Mouse (Mus musculus): ENCODE results near the gene Med12l. TPM values are rescaled to one million over a fixed set of nuclear protein-coding genes. Genes with fewer than 3 reads are reported as not detected.
"Not testable (repeated sequence)": the region's sequence is repeated elsewhere in the genome, so short reads cannot be mapped to it uniquely, and the experiment has no call there.

Gene Med12l
- total and polyA plus RNA-seq, 3 experiments, result 2.5 to 8.2 (median 6.9) TPM

DNA sequence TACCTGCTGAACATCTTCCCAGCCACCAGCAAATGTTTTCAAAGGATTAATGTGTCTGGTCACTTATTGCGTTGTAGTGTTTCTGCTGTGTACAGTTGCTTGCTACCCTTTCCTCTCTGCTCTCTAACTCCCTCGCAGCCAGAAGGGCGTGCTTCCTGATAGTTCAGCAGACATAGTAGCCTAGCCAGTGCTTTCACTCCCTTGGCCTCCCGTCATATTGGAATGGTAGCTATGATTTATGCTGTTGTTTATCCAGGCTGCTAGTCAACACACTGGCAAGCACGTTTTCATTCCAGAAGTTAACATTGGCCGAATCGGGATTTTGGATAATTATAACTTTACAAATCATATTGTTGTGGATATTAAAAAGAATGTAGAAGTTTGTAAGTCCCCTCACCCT, 54.5 kb downstream of the Med12l start:
- H3K4me3 ChIP-seq, result no peak overlapping the region
- no peak for TF ChIP-seq EP300 (IDR thresholded peaks at IDR 0.05; ENCODE audit: insufficient read depth, low read depth, low read length)
- TF ChIP-seq POLR2A (IDR thresholded peaks at IDR 0.05; ENCODE audit: insufficient read depth, low read depth, low read length), result no peak
- TF ChIP-seq CTCF (IDR thresholded peaks at IDR 0.05), result no peak
- intact Hi-C loops (cut with DNase I), result no loop called here
- 67% methylated on average over 7 of the region's 7 CpGs for WGBS
- no peaks in the 10 kb centered on the region for H3K79me2 ChIP-seq (replicated peaks; ENCODE audit: control insufficient read depth, insufficient read depth, low read length)
- no peak for DNase-seq
- no peaks in the 10 kb centered on the region for H3K27me3 ChIP-seq (ENCODE audit: control insufficient read depth, insufficient read depth, low read length)
- H3K36me3 ChIP-seq (ENCODE audit: control insufficient read depth, insufficient read depth, low read length), result no peaks in the 10 kb centered on the region
- H3K4me1 ChIP-seq (ENCODE audit: control insufficient read depth, insufficient read depth, low read length), result no peaks in the 10 kb centered on the region; the same call in 1 of the 2 replicates
- H3K9ac ChIP-seq (ENCODE audit: low read depth, low read length), result no peak overlapping the region
- H3K27ac ChIP-seq, result no peak overlapping the region

DNA sequence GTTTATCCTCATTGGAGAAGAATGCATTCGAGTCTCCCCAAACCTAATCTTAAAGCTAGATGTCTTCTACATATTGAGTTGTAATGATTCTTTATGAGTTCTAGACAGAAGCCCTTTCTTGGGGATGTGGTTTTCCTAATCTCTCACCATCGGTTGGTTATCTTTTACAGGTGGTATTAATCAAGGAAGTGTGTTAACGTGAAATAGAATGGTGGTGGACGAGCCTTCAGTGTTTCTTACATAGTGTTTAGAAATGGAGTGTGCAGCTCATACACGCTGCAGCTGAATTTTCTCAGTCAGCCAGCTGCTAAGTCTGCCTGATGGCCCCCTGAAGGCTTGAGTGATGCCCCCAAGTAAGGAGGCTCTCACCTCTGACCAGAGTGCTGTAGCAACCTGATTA, 56.5 kb downstream of the Med12l start:
- H3K79me2 ChIP-seq (replicated peaks; ENCODE audit: control insufficient read depth, insufficient read depth, low read length), result no peaks in the 10 kb centered on the region
- H3K36me3 ChIP-seq (ENCODE audit: control insufficient read depth, insufficient read depth, low read length), result no peaks in the 10 kb centered on the region
- no peak overlapping the region for H3K4me3 ChIP-seq
- WGBS, result 74% methylated on average over 5 of the region's 5 CpGs
- H3K4me1 ChIP-seq (ENCODE audit: control insufficient read depth, insufficient read depth, low read length), result peaks cover 1% of the 10 kb centered on the region
- intact Hi-C loops (cut with DNase I), result no loop called here
- no peak for DNase-seq
- TF ChIP-seq EP300 (IDR thresholded peaks at IDR 0.05; ENCODE audit: insufficient read depth, low read depth, low read length), result no peak
- no peak overlapping the region for H3K9ac ChIP-seq (ENCODE audit: low read depth, low read length)
- no peak overlapping the region for H3K27ac ChIP-seq
- H3K27me3 ChIP-seq (ENCODE audit: control insufficient read depth, insufficient read depth, low read length), result no peaks in the 10 kb centered on the region

DNA sequence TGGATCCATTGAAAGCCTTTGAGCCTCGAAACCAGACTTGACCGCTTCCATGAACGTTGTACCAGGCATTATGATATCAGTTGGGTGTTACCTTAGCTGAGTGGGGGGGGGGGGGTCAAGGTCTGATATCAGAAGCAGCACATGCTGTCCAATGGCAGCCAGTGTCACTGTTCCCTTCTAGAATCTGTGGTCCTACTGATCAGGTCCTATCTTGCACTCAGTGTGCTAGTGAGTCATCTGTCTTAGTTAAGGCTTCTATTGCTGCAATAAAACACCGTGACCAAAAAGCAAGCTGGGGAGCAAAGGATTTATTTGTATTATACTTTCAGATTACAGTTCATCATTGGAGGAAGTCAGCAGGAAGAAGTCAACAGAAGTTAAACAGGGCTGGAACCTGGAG, 57.8 kb downstream of the Med12l start:
- 83% methylated on average over 4 of the region's 4 CpGs for WGBS
- TF ChIP-seq POLR2A (IDR thresholded peaks at IDR 0.05; ENCODE audit: insufficient read depth, low read depth, low read length) (no peak), CTCF (IDR thresholded peaks at IDR 0.05) (no peak), EP300 (IDR thresholded peaks at IDR 0.05; ENCODE audit: insufficient read depth, low read depth, low read length) (no peak)
- Histone ChIP-seq H3K79me2 (replicated peaks; ENCODE audit: control insufficient read depth, insufficient read depth, low read length) (no peaks in the 10 kb centered on the region), H3K36me3 (ENCODE audit: control insufficient read depth, insufficient read depth, low read length) (no peaks in the 10 kb centered on the region), H3K9ac (ENCODE audit: low read depth, low read length) (no peak overlapping the region), H3K4me3 (no peak overlapping the region), H3K27me3 (ENCODE audit: control insufficient read depth, insufficient read depth, low read length) (no peaks in the 10 kb centered on the region), H3K4me1 (ENCODE audit: control insufficient read depth, insufficient read depth, low read length) (peaks cover 1% of the 10 kb centered on the region), H3K27ac (no peak overlapping the region)
- DNase-seq, result no peak
- intact Hi-C loops (cut with DNase I), result no loop called here

DNA sequence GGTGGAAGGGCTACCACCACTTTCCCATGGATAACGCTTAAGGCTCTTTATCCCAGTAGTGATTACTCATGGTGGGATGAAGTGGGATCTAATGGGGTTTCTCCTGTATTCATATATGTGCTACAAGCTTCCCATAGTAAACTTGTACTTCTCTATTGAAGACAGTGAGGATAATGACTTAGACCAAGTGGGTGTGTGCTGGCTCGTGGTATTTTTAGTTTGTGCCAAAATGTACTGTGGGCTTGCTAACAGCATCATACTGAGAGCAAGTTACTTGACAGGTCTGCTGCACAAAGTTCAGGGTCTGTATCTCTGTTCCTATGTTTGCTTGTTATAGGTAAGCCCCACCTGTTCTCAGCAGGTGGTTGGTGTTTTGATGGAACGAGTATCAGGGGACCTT, 60.3 kb downstream of the Med12l start:
- 78% methylated on average over 3 of the region's 3 CpGs for WGBS
- intact Hi-C loops (cut with DNase I), result no loop called here
- DNase-seq, result no peak

DNA sequence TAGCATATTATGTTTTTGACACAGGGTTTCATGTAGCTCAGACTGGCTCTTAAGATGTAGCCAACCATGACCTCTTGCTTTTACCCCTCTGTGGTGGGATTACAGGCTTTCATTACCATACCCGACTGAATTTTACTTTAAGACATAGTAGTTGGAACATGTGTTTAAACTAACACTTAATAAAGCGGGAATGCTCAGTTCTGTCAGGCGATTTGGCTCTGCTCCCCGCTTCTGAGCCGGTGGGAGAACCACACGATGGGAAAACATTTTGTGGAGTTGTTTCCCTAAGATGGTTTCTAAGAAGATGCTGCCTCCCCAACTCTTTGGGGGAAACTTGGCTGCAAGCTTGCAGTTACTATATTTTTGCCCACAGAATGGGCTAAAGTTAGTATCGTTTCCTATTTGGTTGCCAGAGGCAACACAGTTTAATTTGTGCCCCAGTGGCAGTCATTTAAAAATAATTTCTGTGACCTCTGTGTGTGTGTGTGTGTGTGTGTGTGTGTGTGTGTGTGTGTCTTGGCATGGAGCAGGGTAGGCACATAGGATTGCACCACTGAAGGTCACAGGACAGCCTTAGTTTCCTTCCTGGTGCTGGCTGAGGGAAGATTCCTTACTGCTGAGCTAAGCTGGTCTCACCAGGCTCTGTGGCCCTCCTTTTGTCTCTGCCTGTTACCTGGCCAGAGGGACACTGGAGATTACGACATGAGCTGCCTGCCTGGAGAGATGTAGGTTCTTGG, 61.1 kb downstream of the Med12l start:
- Histone ChIP-seq H3K27me3 (ENCODE audit: control insufficient read depth, insufficient read depth, low read length) (no peaks in the 10 kb centered on the region), H3K79me2 (replicated peaks; ENCODE audit: control insufficient read depth, insufficient read depth, low read length) (no peaks in the 10 kb centered on the region), H3K4me1 (ENCODE audit: control insufficient read depth, insufficient read depth, low read length) (peaks cover 1% of the 10 kb centered on the region; the same call in 1 of the 2 replicates), H3K36me3 (ENCODE audit: control insufficient read depth, insufficient read depth, low read length) (no peaks in the 10 kb centered on the region), H3K27ac (no peak overlapping the region), H3K9ac (ENCODE audit: low read depth, low read length) (no peak overlapping the region), H3K4me3 (no peak overlapping the region)
- DNase-seq, result peak in 1 of 2 experiments; percentile 7
- 47% methylated on average over 8 of the region's 8 CpGs for WGBS
- intact Hi-C loops (cut with DNase I), result no loop called here
- no peak for TF ChIP-seq POLR2A (IDR thresholded peaks at IDR 0.05; ENCODE audit: insufficient read depth, low read depth, low read length)
- TF ChIP-seq EP300 (IDR thresholded peaks at IDR 0.05; ENCODE audit: insufficient read depth, low read depth, low read length), result no peak
- no peak for TF ChIP-seq CTCF (IDR thresholded peaks at IDR 0.05)

More for the DNA sequence above, 60.3 kb downstream of the Med12l start:
- Histone ChIP-seq H3K79me2 (replicated peaks; ENCODE audit: control insufficient read depth, insufficient read depth, low read length) (no peaks in the 10 kb centered on the region), H3K9ac (ENCODE audit: low read depth, low read length) (no peak overlapping the region), H3K4me3 (no peak overlapping the region), H3K27me3 (ENCODE audit: control insufficient read depth, insufficient read depth, low read length) (no peaks in the 10 kb centered on the region), H3K36me3 (ENCODE audit: control insufficient read depth, insufficient read depth, low read length) (no peaks in the 10 kb centered on the region), H3K27ac (no peak overlapping the region), H3K4me1 (ENCODE audit: control insufficient read depth, insufficient read depth, low read length) (peaks cover 1% of the 10 kb centered on the region; the same call in 1 of the 2 replicates)
- TF ChIP-seq EP300 (IDR thresholded peaks at IDR 0.05; ENCODE audit: insufficient read depth, low read depth, low read length) (no peak), POLR2A (IDR thresholded peaks at IDR 0.05; ENCODE audit: insufficient read depth, low read depth, low read length) (no peak), CTCF (IDR thresholded peaks at IDR 0.05) (no peak)

DNA sequence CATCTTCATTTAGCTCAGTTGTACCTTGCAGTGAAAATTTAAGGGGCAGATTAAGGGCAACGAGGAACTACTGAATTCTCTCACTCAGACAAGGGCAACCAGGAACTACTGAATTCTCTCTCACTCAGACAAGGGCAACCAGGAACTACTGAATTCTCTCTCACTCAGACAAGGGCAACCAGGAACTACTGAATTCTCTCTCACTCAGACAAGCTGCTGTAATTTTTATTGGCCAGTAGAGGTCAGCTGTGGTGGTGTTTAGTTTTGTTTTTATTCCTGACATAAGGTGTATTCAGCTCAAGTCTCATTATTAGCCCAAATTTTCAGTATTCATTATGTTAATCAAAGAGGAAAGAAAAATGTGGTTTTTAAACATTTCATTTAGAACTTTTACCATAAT, 63.4 kb downstream of the Med12l start:
- H3K27me3 ChIP-seq (ENCODE audit: control insufficient read depth, insufficient read depth, low read length); DNase-seq; H3K27ac ChIP-seq; H3K9ac ChIP-seq (ENCODE audit: low read depth, low read length); H3K4me1 ChIP-seq (ENCODE audit: control insufficient read depth, insufficient read depth, low read length); H3K79me2 ChIP-seq (replicated peaks; ENCODE audit: control insufficient read depth, insufficient read depth, low read length); intact Hi-C loops (cut with DNase I); H3K4me3 ChIP-seq; H3K36me3 ChIP-seq (ENCODE audit: control insufficient read depth, insufficient read depth, low read length): not testable (repeated sequence)
- 73% methylated on average over 1 of the region's 1 CpGs for WGBS
- TF ChIP-seq CTCF (IDR thresholded peaks at IDR 0.05), result peak; percentile 37

Measured in heart, adult 2 months (tissue).